Mouse (Mus musculus): ENCODE measurements around the gene Psenen. TPM values are rescaled to one million over a fixed set of nuclear protein-coding genes. Genes with fewer than 3 reads are reported as not detected.

The Psenen gene
- polyA plus RNA-seq, 1 experiment from 2014 or later, result 104 TPM

DNA sequence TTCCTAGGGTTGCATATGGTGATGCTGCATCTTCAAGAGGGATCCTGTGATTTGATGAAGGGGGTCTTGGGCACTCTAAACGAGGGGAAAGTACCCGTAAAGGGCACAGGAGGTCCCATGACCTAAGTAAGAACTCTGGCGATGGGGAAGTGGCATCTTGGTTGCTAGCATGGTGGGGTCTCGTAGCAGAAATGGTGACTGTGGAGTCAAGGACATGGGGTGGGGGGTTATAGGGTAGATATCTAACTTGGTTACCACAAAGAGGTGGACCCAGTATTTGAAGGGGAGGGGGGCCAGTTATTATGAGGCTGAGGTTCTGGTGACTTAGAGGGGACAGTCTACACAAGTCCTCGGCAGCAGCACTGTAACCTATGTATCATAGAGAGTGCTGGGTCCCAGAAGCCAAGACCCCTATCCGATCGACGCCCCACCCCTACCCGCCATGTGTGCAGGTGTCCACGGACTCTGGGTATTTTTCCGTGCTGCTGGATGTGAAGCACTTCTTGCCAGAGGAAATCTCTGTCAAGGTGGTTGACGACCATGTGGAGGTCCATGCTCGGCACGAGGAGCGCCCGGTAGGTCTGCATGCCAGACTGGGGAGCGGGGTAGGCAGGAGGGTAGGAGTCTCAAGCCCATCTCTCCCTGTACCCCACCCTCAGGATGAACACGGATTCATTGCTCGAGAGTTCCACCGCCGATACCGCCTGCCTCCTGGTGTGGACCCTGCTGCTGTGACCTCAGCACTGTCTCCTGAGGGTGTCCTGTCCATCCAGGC is 9.4 kb downstream of the Psenen start:
- no peak for ATAC-seq (ENCODE audit: insufficient read depth)
- whole genome bisulfite sequencing, result 79% methylated on average over 22 of the region's 22 CpGs
- no peaks in the 10 kb centered on the region for H3K27me3 ChIP-seq (ENCODE audit: insufficient read depth, low read length)

DNA sequence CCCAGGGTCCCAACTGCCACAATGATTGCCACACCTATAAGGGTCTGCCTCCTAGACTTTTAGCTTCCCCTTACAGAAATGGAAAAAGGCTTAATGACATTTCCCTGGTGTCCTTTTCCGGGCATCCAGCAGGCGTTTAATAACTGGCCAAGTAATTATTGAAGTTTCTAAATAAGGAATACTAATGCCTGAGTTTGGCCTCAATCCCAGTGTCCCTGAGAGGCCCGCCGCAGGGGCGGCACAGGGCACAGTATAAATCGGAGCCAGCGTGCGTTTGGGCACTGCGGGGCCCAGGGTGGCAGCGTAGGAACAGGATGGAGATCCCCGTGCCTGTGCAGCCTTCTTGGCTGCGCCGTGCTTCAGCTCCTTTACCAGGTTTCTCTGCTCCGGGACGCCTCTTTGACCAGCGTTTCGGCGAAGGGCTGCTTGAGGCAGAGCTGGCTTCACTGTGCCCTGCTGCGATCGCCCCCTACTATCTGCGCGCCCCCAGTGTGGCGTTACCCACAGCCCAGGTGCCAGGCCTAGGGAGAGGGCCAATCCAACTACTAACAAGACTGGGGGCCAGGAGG is 10.3 kb downstream of the Psenen start:
- Histone ChIP-seq H3K4me3 (ENCODE audit: low read depth, low read length) (peak overlapping the region; percentile 62), H3K9ac (peak overlapping the region; percentile 62), H3K27ac (ENCODE audit: low read depth) (peak overlapping the region; percentile 98), H3K27me3 (ENCODE audit: insufficient read depth, low read length) (no peaks in the 10 kb centered on the region), H3K4me1 (ENCODE audit: insufficient read depth) (peaks cover 8% of the 10 kb centered on the region), H3K9me3 (ENCODE audit: low read depth, low read length) (no peaks in the 10 kb centered on the region), H3K4me2 (peak overlapping the region; percentile 96), H3K36me3 (ENCODE audit: insufficient read depth) (peaks cover 44% of the 10 kb centered on the region)
- no peak; the same call in 1 of the 2 replicates for TF ChIP-seq CTCF (IDR thresholded peaks at IDR 0.05; ENCODE audit: low read depth)
- ATAC-seq (ENCODE audit: insufficient read depth) (0 out of 2 replicates have a peak, but pooled peaks have one; percentile 25), DNase-seq (peak; percentile 77)
- 2% methylated on average over 23 of the region's 23 CpGs for WGBS

More for the DNA sequence above, 9.4 kb downstream of the Psenen start:
- Histone ChIP-seq H3K9me3 (ENCODE audit: low read depth, low read length) (no peaks in the 10 kb centered on the region), H3K4me3 (ENCODE audit: low read depth, low read length) (peak overlapping the region; percentile 62), H3K27ac (ENCODE audit: low read depth) (no peak overlapping the region), H3K4me1 (ENCODE audit: insufficient read depth) (peaks cover 12% of the 10 kb centered on the region), H3K9ac (peak overlapping the region; percentile 62), H3K4me2 (peak overlapping the region; percentile 96), H3K36me3 (ENCODE audit: insufficient read depth) (peaks cover 37% of the 10 kb centered on the region)
- TF ChIP-seq CTCF (IDR thresholded peaks at IDR 0.05; ENCODE audit: low read depth), result no peak
- DNase-seq, result peak; percentile 14

- peak within 1 kb of the TSS; percentile 96 for H3K4me2 ChIP-seq
- peak; percentile 95 for ATAC-seq (ENCODE audit: insufficient read depth)
- peak within 1 kb of the TSS; percentile 62 for H3K4me3 ChIP-seq (ENCODE audit: low read depth, low read length)
- TF ChIP-seq CTCF (IDR thresholded peaks at IDR 0.05; ENCODE audit: low read depth), result no peak
- peaks cover 50% of the 10 kb centered on the region for H3K36me3 ChIP-seq (ENCODE audit: insufficient read depth)
- under 1% methylated on average over 44 of the region's 44 CpGs for WGBS
- peaks cover 8% of the 10 kb centered on the region for H3K4me1 ChIP-seq (ENCODE audit: insufficient read depth)
- peak within 1 kb of the TSS; percentile 98 for H3K27ac ChIP-seq (ENCODE audit: low read depth)
- DNase-seq, result peak; percentile 100
- H3K9ac ChIP-seq, result peak within 1 kb of the TSS; percentile 62
- H3K27me3 ChIP-seq (ENCODE audit: insufficient read depth, low read length), result no peaks in the 10 kb centered on the region
- no peaks in the 10 kb centered on the region for H3K9me3 ChIP-seq (ENCODE audit: low read depth, low read length)
Observed at GRCm38 (mm10) chr7:30552102-30553020, 11.1 kb downstream of the Psenen start, which contains the start of the genes Hspb6 and Proser3. Hspb6 (plus strand) TSS chr7:30552178. Proser3 (minus strand) TSS chr7:30552299.

DNA sequence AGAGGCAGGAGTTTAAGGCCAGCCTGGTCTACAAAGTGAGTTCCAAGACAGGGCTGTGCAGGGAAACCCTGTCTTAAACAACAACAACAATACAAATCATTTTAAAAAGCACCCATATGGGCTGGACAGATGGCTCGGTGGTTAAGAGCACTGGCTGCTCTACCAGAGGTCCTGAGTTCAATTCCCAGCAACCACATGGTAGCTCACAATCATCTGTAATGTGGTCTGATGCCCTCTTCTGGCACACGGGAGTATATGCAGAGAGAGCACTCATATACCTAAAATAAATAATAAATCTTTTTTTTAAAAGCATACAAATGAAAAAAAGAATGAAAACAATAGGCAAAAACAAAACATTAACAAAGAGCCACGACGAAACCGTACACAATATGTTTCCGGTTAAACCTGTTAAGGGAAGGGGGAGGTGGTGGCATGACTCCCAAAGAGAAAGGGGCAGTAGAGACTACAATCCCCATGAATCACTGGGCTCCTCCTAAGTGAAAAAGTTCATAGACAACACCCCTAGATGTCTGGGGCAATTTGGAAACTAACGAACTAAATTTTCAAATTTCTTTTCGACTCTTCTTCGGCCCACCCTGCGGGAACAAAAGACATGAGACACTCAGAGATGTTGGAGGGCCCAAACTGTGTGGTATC is 11.9 kb downstream of the Psenen start:
- Histone ChIP-seq H3K27me3 (ENCODE audit: insufficient read depth, low read length) (no peaks in the 10 kb centered on the region), H3K4me2 (peak overlapping the region; percentile 96), H3K4me1 (ENCODE audit: insufficient read depth) (peaks cover 8% of the 10 kb centered on the region), H3K27ac (ENCODE audit: low read depth) (peak overlapping the region; percentile 98), H3K9ac (peak overlapping the region; percentile 62), H3K36me3 (ENCODE audit: insufficient read depth) (peaks cover 47% of the 10 kb centered on the region), H3K4me3 (ENCODE audit: low read depth, low read length) (peak overlapping the region; percentile 62), H3K9me3 (ENCODE audit: low read depth, low read length) (no peaks in the 10 kb centered on the region)
- WGBS, result 2% methylated on average over 10 of the region's 10 CpGs
- ATAC-seq (ENCODE audit: insufficient read depth) (peak; percentile 71), DNase-seq (peak; percentile 86)
- TF ChIP-seq CTCF (IDR thresholded peaks at IDR 0.05; ENCODE audit: low read depth), result peak; percentile 56

GRCm38 (mm10) chr7:30550603-30551002 is 12.8 kb downstream of the Psenen start:
- DNase-seq, result no peak
- H3K9ac ChIP-seq, result no peak overlapping the region
- H3K4me1 ChIP-seq (ENCODE audit: insufficient read depth), result peaks cover 8% of the 10 kb centered on the region
- H3K27me3 ChIP-seq (ENCODE audit: insufficient read depth, low read length), result no peaks in the 10 kb centered on the region
- H3K9me3 ChIP-seq (ENCODE audit: low read depth, low read length), result no peaks in the 10 kb centered on the region
- H3K36me3 ChIP-seq (ENCODE audit: insufficient read depth), result peaks cover 47% of the 10 kb centered on the region
- H3K4me2 ChIP-seq, result peak overlapping the region; percentile 96; the same call in 1 of the 2 replicates
- no peak overlapping the region for H3K4me3 ChIP-seq (ENCODE audit: low read depth, low read length)
- TF ChIP-seq CTCF (IDR thresholded peaks at IDR 0.05; ENCODE audit: low read depth), result no peak
- H3K27ac ChIP-seq (ENCODE audit: low read depth), result no peak overlapping the region
- ATAC-seq (ENCODE audit: insufficient read depth), result no peak
- 95% methylated on average over 1 of the region's 1 CpGs for WGBS

DNA sequence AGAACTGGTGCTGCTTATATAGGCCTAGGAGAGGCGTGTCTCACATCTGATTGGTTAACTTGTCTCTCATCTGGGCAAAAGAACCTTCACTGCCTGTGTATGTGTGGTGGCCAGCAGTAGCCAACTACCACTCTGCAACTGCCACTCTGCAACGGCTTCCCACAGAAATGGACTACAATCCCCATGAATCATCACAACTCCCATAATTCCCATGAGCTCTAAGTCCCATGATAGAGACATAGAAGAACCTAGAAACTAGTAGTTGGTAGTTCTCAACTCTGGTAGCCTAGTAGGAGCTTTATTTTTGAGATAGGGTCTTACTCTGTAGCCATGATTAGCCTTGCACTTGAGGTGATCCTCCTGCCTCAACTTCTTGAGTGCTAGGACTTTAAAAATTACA is 13.5 kb downstream of the Psenen start:
- ATAC-seq (ENCODE audit: insufficient read depth), result no peak

More for the DNA sequence above, 13.5 kb downstream of the Psenen start:
- WGBS, result 95% methylated on average over 2 of the region's 2 CpGs
- Histone ChIP-seq H3K4me3 (ENCODE audit: low read depth, low read length) (no peak overlapping the region), H3K9me3 (ENCODE audit: low read depth, low read length) (no peaks in the 10 kb centered on the region), H3K27me3 (ENCODE audit: insufficient read depth, low read length) (no peaks in the 10 kb centered on the region), H3K4me2 (no peak overlapping the region), H3K4me1 (ENCODE audit: insufficient read depth) (peaks cover 8% of the 10 kb centered on the region), H3K9ac (no peak overlapping the region), H3K36me3 (ENCODE audit: insufficient read depth) (peaks cover 44% of the 10 kb centered on the region), H3K27ac (ENCODE audit: low read depth) (no peak overlapping the region)
- TF ChIP-seq CTCF (IDR thresholded peaks at IDR 0.05; ENCODE audit: low read depth), result no peak
- no peak for DNase-seq

Data from lung, embryonic 14.5 days (tissue).